Mouse (Mus musculus): ENCODE measurements around the gene Bmx. TPM values are rescaled to one million over a fixed set of nuclear protein-coding genes. Genes with fewer than 3 reads are reported as not detected.

Gene Bmx
- 10 to 100 TPM in 1 of 2 experiments, 1 to 10 TPM in 1; 9.7 to 11.8 TPM for total RNA-seq (2023)

GRCm38 (mm10) chrX:164258057-164258456, at the start of gene Bmx:
Gene Bmx (minus strand): TSS chrX:164258193.

GRCm38 (mm10) chrX:164269285-164269761, 11.3 kb upstream of the Bmx start, which contains the start of gene Pir:
Gene Pir (plus strand): TSS chrX:164269371.

Other genes with a start within 250 kb of the Bmx start
- gene Car5b, start 230.2 kb downstream of the Bmx start, total RNA-seq (2023) = 1 to 10 TPM in 1 of 2 experiments, under 1 TPM in 1; 0.73 to 1.8 TPM
- gene Siah1b, start 181.7 kb downstream of the Bmx start, total RNA-seq (2023) = 1 to 10 TPM; 4.7 to 5.6 TPM
- gene Cltrn, start 169.4 kb downstream of the Bmx start, total RNA-seq (2023) = not detected
- not detected for gene Ace2, start 118.9 kb downstream of the Bmx start, total RNA-seq (2023)
- 1 to 10 TPM in 1 of 2 experiments, not detected in 1; 1.5 TPM for gene Pir, start 11.2 kb upstream of the Bmx start, total RNA-seq (2023)
- gene Vegfd, start 115.2 kb upstream of the Bmx start, total RNA-seq (2023) = not detected
- gene Piga, start 161.6 kb upstream of the Bmx start, total RNA-seq (2023) = 10 to 100 TPM; 10.5 to 13.1 TPM
- gene Asb11, start 178.8 kb upstream of the Bmx start, total RNA-seq (2023) = not detected
- not detected for gene Asb9, start 248.1 kb upstream of the Bmx start, total RNA-seq (2023)

All from monocyte, adult 59 days (primary cell).